Mouse (Mus musculus) MEL (cell line): ENCODE measurements at regions not wholly inside any gene's neighbourhood (a gene's known extent, or its start where the extent isn't known, plus 50 kb on each side); places are given as distances from the start of the nearest gene placed in this dataset.
"Not testable (repeated sequence)": the region's sequence is repeated elsewhere in the genome, so short reads cannot be mapped to it uniquely, and the experiment has no call there.

Experiments used
- DNase-seq: peaks from one replicate; pipeline ENCODE4 v3.0.0; 2011; ENCODE audit warnings: low read depth, low spot score
- H3K27ac ChIP-seq: 2 replicates; pipeline ENCODE4 v1.5.1; 2012; ENCODE audit warnings: low read depth, mild to moderate bottlenecking, control low read depth, low read length, moderate library complexity; ENCODE audit not compliant: control insufficient read depth
- H3K27me3 ChIP-seq, 2 experiments: fragments of 150-350 bp in 1 of 2; sonication (generic) in 1 of 2; 2 replicates each; pipeline ENCODE4 v1.6.1; 2012; ENCODE audit warnings: low read length in 2 of 2, mild to moderate bottlenecking in 2 of 2, improper control_type of control experiment in 1 of 2, moderate library complexity in 1 of 2; ENCODE audit not compliant: insufficient read depth in 2 of 2, control insufficient read depth in 1 of 2
- H3K36me3 ChIP-seq, 2 experiments: 2 replicates each; pipeline ENCODE4 v1.6.1; 2012 to 2014; ENCODE audit warnings: low read length in 2 of 2, improper control_type of control experiment in 1 of 2, inconsistent platforms in 1 of 2, mild to moderate bottlenecking in 1 of 2; ENCODE audit not compliant: insufficient read depth in 2 of 2, control insufficient read depth in 1 of 2
- H3K4me1 ChIP-seq, 2 experiments: fragments of 150-350 bp in 1 of 2; sonication (generic) in 1 of 2; 2 replicates each; pipeline ENCODE4 v1.6.1; 2012; ENCODE audit warnings: low read length in 2 of 2, improper control_type of control experiment in 1 of 2, mild to moderate bottlenecking in 1 of 2; ENCODE audit not compliant: insufficient read depth in 2 of 2, control insufficient read depth in 1 of 2
- H3K4me3 ChIP-seq, 2 experiments: fragments of 150-350 bp in 1 of 2; sonication (generic) in 1 of 2; 2 replicates each; pipeline ENCODE4 v1.5.1; 2012; ENCODE audit warnings: low read depth in 2 of 2, low read length in 2 of 2, mild to moderate bottlenecking in 2 of 2, moderate library complexity in 2 of 2, control low read depth in 1 of 2, improper control_type of control experiment in 1 of 2; ENCODE audit not compliant: control insufficient read depth in 1 of 2, insufficient read depth in 1 of 2
- H3K79me2 ChIP-seq: 2 replicates; pipeline ENCODE4 v1.6.1; 2012; ENCODE audit warnings: mild to moderate bottlenecking, low read length, moderate library complexity; ENCODE audit not compliant: control insufficient read depth, poor library complexity, insufficient read depth
- H3K9ac ChIP-seq: 2 replicates; pipeline ENCODE4 v1.6.1; 2012; ENCODE audit warnings: low read depth, mild to moderate bottlenecking, control low read depth, low read length, moderate library complexity; ENCODE audit not compliant: control insufficient read depth, poor library complexity, severe bottlenecking
- H3K9me3 ChIP-seq: fragments of 150-350 bp; sonication (generic); replicated peaks from 2 replicates; pipeline ENCODE4 v1.6.1; 2012; ENCODE audit warnings: mild to moderate bottlenecking, low read length, improper control_type of control experiment, moderate library complexity; ENCODE audit not compliant: insufficient read depth
- CHD1 ChIP-seq: IDR thresholded peaks from 2 replicates; pipeline ENCODE4 v1.6.1; 2012; ENCODE audit warnings: low read depth, mild to moderate bottlenecking, inconsistent platforms, low read length, improper control_type of control experiment
- CHD2 ChIP-seq: IDR thresholded peaks from 2 replicates; pipeline ENCODE4 v1.6.1; 2011; ENCODE audit warnings: low read length, improper control_type of control experiment
- E2F4 ChIP-seq: IDR thresholded peaks from 2 replicates; pipeline ENCODE4 v1.6.1; 2011; ENCODE audit warnings: low read depth, low read length, improper control_type of control experiment, borderline replicate concordance
- EP300 ChIP-seq, 2 experiments: IDR thresholded peaks; 2 replicates each; pipeline ENCODE4 v1.6.1; 2011; ENCODE audit warnings: improper control_type of control experiment in 2 of 2, low read length in 2 of 2, low read depth in 1 of 2, mild to moderate bottlenecking in 1 of 2
- GATA1 ChIP-seq: IDR thresholded peaks from 2 replicates; pipeline ENCODE4 v1.6.1; 2011; ENCODE audit warnings: low read depth, low read length, improper control_type of control experiment
- HCFC1 ChIP-seq: IDR thresholded peaks from 2 replicates; pipeline ENCODE4 v1.6.1; 2012; ENCODE audit warnings: low read depth, mild to moderate bottlenecking, inconsistent platforms, low read length, improper control_type of control experiment, moderate library complexity
- KAT2A ChIP-seq: conservative IDR thresholded peaks from 2 replicates; pipeline ENCODE4 v1.6.1; 2012; ENCODE audit warnings: low read depth, low read length, improper control_type of control experiment, inconsistent platforms
- MAFK ChIP-seq: IDR thresholded peaks from 2 replicates; pipeline ENCODE4 v1.6.1; 2011; ENCODE audit warnings: low read depth, mild to moderate bottlenecking, low read length, improper control_type of control experiment, borderline replicate concordance
- MEF2A ChIP-seq: IDR thresholded peaks from 2 replicates; pipeline ENCODE4 v1.6.1; 2014; ENCODE audit warnings: low read depth, mild to moderate bottlenecking, inconsistent platforms, low read length, improper control_type of control experiment; ENCODE audit not compliant: poor library complexity, insufficient replicate concordance, severe bottlenecking; ENCODE audit errors: extremely low read depth
- MXI1 ChIP-seq: IDR thresholded peaks from 2 replicates; pipeline ENCODE4 v1.6.1; 2011; ENCODE audit warnings: mild to moderate bottlenecking, low read depth, low read length, improper control_type of control experiment
- NRF1 ChIP-seq: IDR thresholded peaks from 2 replicates; pipeline ENCODE4 v1.6.1; 2014; ENCODE audit warnings: low read depth, mild to moderate bottlenecking, inconsistent platforms, low read length, improper control_type of control experiment, moderate library complexity; ENCODE audit not compliant: poor library complexity, insufficient read depth, severe bottlenecking
- RCOR1 ChIP-seq: IDR thresholded peaks from 2 replicates; pipeline ENCODE4 v1.6.1; 2012; ENCODE audit warnings: low read depth, mild to moderate bottlenecking, inconsistent platforms, low read length, improper control_type of control experiment
- SIN3A ChIP-seq: IDR thresholded peaks from 2 replicates; pipeline ENCODE4 v1.6.1; 2012; ENCODE audit warnings: low read length, improper control_type of control experiment, inconsistent platforms
- SMC3 ChIP-seq: IDR thresholded peaks from 2 replicates; pipeline ENCODE4 v1.6.1; 2011; ENCODE audit warnings: low read depth, low read length, improper control_type of control experiment
- TAL1 ChIP-seq: IDR thresholded peaks from 2 replicates; pipeline ENCODE4 v1.6.1; 2012; ENCODE audit warnings: mild to moderate bottlenecking, inconsistent platforms, low read length, moderate library complexity, mixed read lengths
- TCF12 ChIP-seq: IDR thresholded peaks from 2 replicates; pipeline ENCODE4 v1.6.1; 2014; ENCODE audit warnings: low read depth, mild to moderate bottlenecking, inconsistent platforms, low read length, improper control_type of control experiment, moderate library complexity
- UBTF ChIP-seq: IDR thresholded peaks from 2 replicates; pipeline ENCODE4 v1.6.1; 2012; ENCODE audit warnings: low read depth, mild to moderate bottlenecking, inconsistent platforms, low read length, improper control_type of control experiment, moderate library complexity, borderline replicate concordance; ENCODE audit not compliant: insufficient read depth
- ZKSCAN1 ChIP-seq: IDR thresholded peaks from 2 replicates; pipeline ENCODE4 v1.6.1; 2012; ENCODE audit warnings: low read depth, mild to moderate bottlenecking, inconsistent platforms, low read length, improper control_type of control experiment, moderate library complexity
- ZMIZ1 ChIP-seq: IDR thresholded peaks from 2 replicates; pipeline ENCODE4 v1.6.1; 2012; ENCODE audit warnings: low read depth, mild to moderate bottlenecking, inconsistent platforms, low read length, improper control_type of control experiment, moderate library complexity

- H3K27ac ChIP-seq = no peak overlapping the region
- H3K79me2 ChIP-seq = no peaks in the 10 kb centered on the region
- H3K9me3 ChIP-seq = no peaks in the 10 kb centered on the region
- peaks cover 0 to 3% of the 10 kb centered on the region in 2 experiments; a peak in 1 of 4 replicates for H3K4me1 ChIP-seq
- H3K4me3 ChIP-seq = no peak overlapping the region
- no peak overlapping the region for H3K9ac ChIP-seq
- H3K36me3 ChIP-seq = peaks cover 0 to 6% of the 10 kb centered on the region in 2 experiments; a peak in 1 of 4 replicates
- DNase-seq = no peak
- TF ChIP-seq RCOR1 = no peak
- TF ChIP-seq TCF12 = no peak
- no peak for TF ChIP-seq KAT2A
- TF ChIP-seq TAL1 = no peak
- no peak for TF ChIP-seq MXI1
- no peak for TF ChIP-seq MEF2A
- no peak for TF ChIP-seq ZMIZ1
- no peak for TF ChIP-seq MAFK
- TF ChIP-seq SIN3A = no peak
- no peak for TF ChIP-seq E2F4
- no peak for TF ChIP-seq HCFC1
- TF ChIP-seq ZKSCAN1 = no peak
- TF ChIP-seq EP300 (IDR thresholded peaks at IDR 0.05; ENCODE audit: low read depth in 1 of 2, low read length in 2 of 2) = no peak
- no peak for TF ChIP-seq UBTF
- TF ChIP-seq GATA1 = no peak
- TF ChIP-seq CHD2 = no peak
- no peak for TF ChIP-seq NRF1
- no peak for TF ChIP-seq CHD1
- TF ChIP-seq SMC3 = no peak
- no peaks in the 10 kb centered on the region for H3K27me3 ChIP-seq
Observed at GRCm38 (mm10) chr14:92591592-92592198, 1298.8 kb downstream of the Pcdh9 start.

DNA sequence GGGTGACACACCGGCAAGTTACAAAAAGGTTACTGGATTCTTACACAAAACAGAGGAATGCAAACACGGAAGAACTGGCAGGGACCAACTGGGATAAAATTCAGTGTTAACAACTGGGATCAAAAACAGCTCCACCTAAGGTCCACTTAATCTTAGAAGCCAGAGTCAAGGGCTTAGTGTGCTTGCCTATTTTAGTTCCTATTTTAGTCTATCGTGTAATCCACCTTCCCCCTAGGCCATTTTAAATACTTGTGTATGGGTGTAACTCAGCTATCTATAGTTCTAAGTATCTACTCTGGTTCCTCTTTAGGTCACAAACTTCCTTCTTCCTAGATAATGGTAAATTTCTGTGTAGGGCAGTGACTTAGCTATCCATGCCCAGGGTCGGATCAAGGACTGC is 1302.2 kb downstream of the Pcdh9 start:
- H3K4me3 ChIP-seq, H3K36me3 ChIP-seq, H3K9me3 ChIP-seq, H3K9ac ChIP-seq, H3K4me1 ChIP-seq, H3K27ac ChIP-seq, H3K79me2 ChIP-seq, H3K27me3 ChIP-seq: not testable (repeated sequence)
- TF ChIP-seq EP300 (IDR thresholded peaks at IDR 0.05; ENCODE audit: low read depth in 1 of 2, low read length in 2 of 2) = peak; percentile 39 to 45; a peak in 3 of 4 replicates
- TF ChIP-seq TAL1 = peak; percentile 22; the same call in 1 of the 2 replicates
- peak; percentile 56 for DNase-seq
